In the genomic region with DNA sequence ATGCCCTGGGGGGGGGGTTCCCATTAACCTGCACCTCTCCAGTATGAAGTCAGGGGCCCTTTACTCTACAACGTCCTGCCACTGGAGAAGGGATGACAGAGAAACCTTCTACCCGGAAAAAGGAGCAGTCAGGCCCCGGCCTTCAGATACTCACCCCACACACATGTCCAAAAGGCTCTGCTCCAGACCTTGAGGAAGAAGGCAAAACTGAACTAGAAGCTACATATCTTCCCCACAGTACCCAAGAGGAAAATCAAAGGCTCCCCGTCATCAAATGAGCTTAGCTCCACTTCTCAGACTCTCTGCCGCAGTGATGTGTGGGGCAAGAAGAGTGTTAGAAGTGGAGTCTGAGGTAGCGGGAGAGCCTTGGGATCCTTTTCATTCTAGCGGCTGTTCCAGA, we compare ENCODE assay signal across 10 mouse cellular contexts. TPM values are rescaled to one million over a fixed set of nuclear protein-coding genes. Genes with fewer than 3 reads are reported as not detected.
DNase-seq lines count a peak whose midpoint lies in the region; ATAC-seq and TF ChIP-seq lines count a peak whose summit lies in the region.
"Had no signal": no experiment of that assay in that cellular context is flagged by ENCODE, and none has a peak within 500 bp of the region (broad histone marks: within the 10 kb centered on the region; RNA-seq: fewer than 3 reads in every experiment).

No protein-coding gene starts in this region.

- peak overlapping the region; percentile 99 for H3K4me2 ChIP-seq in lung, embryonic 14.5 days
- peak overlapping the region; percentile 77; the same call in 1 of the 2 replicates for H3K4me2 ChIP-seq in neural tube, embryonic 14.5 days (ENCODE audit: low read depth, low read length)

- H3K27ac ChIP-seq in lung, embryonic 14.5 days (ENCODE audit: low read depth): no peak overlapping the region
- H3K27ac ChIP-seq in embryonic fibroblast, embryonic 13.5 days (ENCODE audit: insufficient read depth, low read length): no peak overlapping the region
- peak overlapping the region; percentile 82 for H3K27ac ChIP-seq in limb, embryonic 10.5 days
- no peak overlapping the region for H3K27ac ChIP-seq in neural tube, embryonic 14.5 days (ENCODE audit: low read depth, low read length)

- H3K9me3 ChIP-seq in lung, embryonic 14.5 days (ENCODE audit: low read depth, low read length): no peaks in the 10 kb centered on the region
- no peaks in the 10 kb centered on the region for H3K9me3 ChIP-seq in limb, embryonic 10.5 days (replicated peaks)
- no peaks in the 10 kb centered on the region for H3K9me3 ChIP-seq in neural tube, embryonic 14.5 days (ENCODE audit: control insufficient read depth, low read length)

- no peak for TF ChIP-seq CTCF in lung, embryonic 14.5 days (IDR thresholded peaks at IDR 0.05; ENCODE audit: low read depth)
- TF ChIP-seq CTCF in embryonic fibroblast, embryonic 13.5 days (IDR thresholded peaks at IDR 0.05; ENCODE audit: borderline replicate concordance, insufficient read depth, low read length): no peak

- WGBS in lung, embryonic 14.5 days: 32% methylated on average over 7 of the region's 7 CpGs
- 38% methylated on average over 7 of the region's 7 CpGs for WGBS in limb, embryonic 10.5 days
- 44% methylated on average over 7 of the region's 7 CpGs for WGBS in neural tube, embryonic 14.5 days

- H3K9ac ChIP-seq in lung, embryonic 14.5 days: peak overlapping the region; percentile 65
- no peak overlapping the region for H3K9ac ChIP-seq in neural tube, embryonic 14.5 days (replicated peaks; ENCODE audit: low read depth, low read length)

- no peaks in the 10 kb centered on the region for H3K27me3 ChIP-seq in lung, embryonic 14.5 days (ENCODE audit: insufficient read depth, low read length)
- peaks cover 9% of the 10 kb centered on the region for H3K27me3 ChIP-seq in limb, embryonic 10.5 days (ENCODE audit: low read depth, poor library complexity, severe bottlenecking)
- H3K27me3 ChIP-seq in neural tube, embryonic 14.5 days (ENCODE audit: control insufficient read depth, insufficient read depth, low read length): peaks cover 5% of the 10 kb centered on the region; the same call in 1 of the 2 replicates

- no peaks in the 10 kb centered on the region for H3K36me3 ChIP-seq in lung, embryonic 14.5 days (ENCODE audit: insufficient read depth)
- H3K36me3 ChIP-seq in limb, embryonic 10.5 days: no peaks in the 10 kb centered on the region
- no peaks in the 10 kb centered on the region for H3K36me3 ChIP-seq in neural tube, embryonic 14.5 days (ENCODE audit: control insufficient read depth, insufficient read depth, low read length)

- TF ChIP-seq POLR2A in embryonic fibroblast, embryonic 13.5 days (IDR thresholded peaks at IDR 0.05; ENCODE audit: low read depth, low read length): no peak

- H3K4me3 ChIP-seq in lung, embryonic 14.5 days (ENCODE audit: low read depth, low read length): peak overlapping the region; percentile 59
- H3K4me3 ChIP-seq in embryonic fibroblast, embryonic 13.5 days (ENCODE audit: insufficient read depth, low read length): peak overlapping the region; percentile 55
- peak overlapping the region; percentile 65 for H3K4me3 ChIP-seq in limb, embryonic 10.5 days
- no peak overlapping the region for H3K4me3 ChIP-seq in neural tube, embryonic 14.5 days (ENCODE audit: low read depth, low read length)

- DNase-seq in lung, embryonic 14.5 days: no peak
- DNase-seq in lung, postnatal 25 days (ENCODE audit: low spot score): no peak
- DNase-seq in limb, embryonic 10.5 days (ENCODE audit: low spot score): no peak
- no peak for DNase-seq in left cerebral cortex, adult 18-20 months (ENCODE audit: low spot score in 2 of 2)
- no peak for DNase-seq in testis, postnatal 14 days (ENCODE audit: low spot score)
- DNase-seq in layer of hippocampus, postnatal 25 days (ENCODE audit: extremely low spot score in 1 of 2, low spot score in 1 of 2): no peak
- DNase-seq: thymus, adult 18-20 months had no signal

- ATAC-seq in lung, embryonic 14.5 days (ENCODE audit: insufficient read depth): no peak
- ATAC-seq in neural tube, embryonic 14.5 days (ENCODE audit: low read depth): no peak
- ATAC-seq: inflammation-experienced regulatory T-cells, adult 6 months had no signal

- H3K4me1 ChIP-seq in lung, embryonic 14.5 days (ENCODE audit: insufficient read depth): peaks cover 21% of the 10 kb centered on the region; the same call in 1 of the 2 replicates
- no peaks in the 10 kb centered on the region for H3K4me1 ChIP-seq in embryonic fibroblast, embryonic 13.5 days (ENCODE audit: control insufficient read depth, insufficient read depth, low read length)
- H3K4me1 ChIP-seq in limb, embryonic 10.5 days: peaks cover 61% of the 10 kb centered on the region
- H3K4me1 ChIP-seq in neural tube, embryonic 14.5 days (ENCODE audit: control insufficient read depth, insufficient read depth, low read length): peaks cover 7% of the 10 kb centered on the region; the same call in 1 of the 2 replicates

RNA-seq across cellular contexts. Expression of a gene that starts 1.3 kb away (rescaled TPM):
- 29.7 and 32.9 TPM in 2 replicates for polyA plus RNA-seq in lung, embryonic 14.5 days (2014; fragmentation: Nextera tagmentation; extraction: Ambion mirVana)
- polyA plus RNA-seq in embryonic fibroblast, embryonic 13.5 days (2011; ENCODE audit: insufficient read length, low read depth, missing spikeins): 48.6 and 57.3 TPM in 2 replicates
- 26.8 and 28.9 TPM in 2 replicates for polyA plus RNA-seq in limb, embryonic 10.5 days (2016; fragmentation: Nextera tagmentation; extraction: Ambion mirVana)
- polyA plus RNA-seq in neural tube, embryonic 14.5 days (2014; fragmentation: Nextera tagmentation; extraction: Ambion mirVana): 3.6 and 7.1 TPM in 2 replicates
- 1 to 10 TPM; 1.9 to 2.6 TPM for total RNA-seq in left cerebral cortex, adult 18-20 months (2021)
- total RNA-seq in layer of hippocampus, postnatal 25 days (2021): 1 to 10 TPM; 1.0 to 1.5 TPM

RNA-seq across cellular contexts. Expression of a gene that starts 18.7 kb away (rescaled TPM):
- polyA plus RNA-seq in lung, embryonic 14.5 days (2014; fragmentation: Nextera tagmentation; extraction: Ambion mirVana): 0.28 and 1.1 TPM in 2 replicates
- polyA plus RNA-seq in embryonic fibroblast, embryonic 13.5 days (2011; ENCODE audit: insufficient read length, low read depth, missing spikeins): 2.7 and 3.2 TPM in 2 replicates
- polyA plus RNA-seq in limb, embryonic 10.5 days (2016; fragmentation: Nextera tagmentation; extraction: Ambion mirVana): 0.34 and 0.64 TPM in 2 replicates
- 5.2 and 6.0 TPM in 2 replicates for polyA plus RNA-seq in neural tube, embryonic 14.5 days (2014; fragmentation: Nextera tagmentation; extraction: Ambion mirVana)
- 10 to 100 TPM in 1 of 2 experiments, 1 to 10 TPM in 1; 9.5 to 10.5 TPM for total RNA-seq in left cerebral cortex, adult 18-20 months (2021)
- 10 to 100 TPM in 1 of 2 experiments, 1 to 10 TPM in 1; 9.0 to 11.1 TPM for total RNA-seq in layer of hippocampus, postnatal 25 days (2021)
- polyA plus RNA-seq: inflammation-experienced regulatory T-cells, adult 6 months had no signal

RNA-seq across cellular contexts. Expression of a gene that starts 36.3 kb away (rescaled TPM):
- 35.4 and 42.5 TPM in 2 replicates for polyA plus RNA-seq in lung, embryonic 14.5 days (2014; fragmentation: Nextera tagmentation; extraction: Ambion mirVana)
- 91.3 and 112 TPM in 2 replicates for polyA plus RNA-seq in embryonic fibroblast, embryonic 13.5 days (2011; ENCODE audit: insufficient read length, low read depth, missing spikeins)
- polyA plus RNA-seq in limb, embryonic 10.5 days (2016; fragmentation: Nextera tagmentation; extraction: Ambion mirVana): 44.3 and 49.1 TPM in 2 replicates
- 66.3 and 77.2 TPM in 2 replicates for polyA plus RNA-seq in neural tube, embryonic 14.5 days (2014; fragmentation: Nextera tagmentation; extraction: Ambion mirVana)
- total RNA-seq in left cerebral cortex, adult 18-20 months (2021): 100 to 1,000 TPM; 724 to 773 TPM
- 100 to 1,000 TPM; 759 to 832 TPM for total RNA-seq in layer of hippocampus, postnatal 25 days (2021)

RNA-seq across cellular contexts. Expression of a gene that starts 49.5 kb away (rescaled TPM):
- polyA plus RNA-seq in lung, embryonic 14.5 days (2014; fragmentation: Nextera tagmentation; extraction: Ambion mirVana): 0.57 and 0.67 TPM in 2 replicates
- polyA plus RNA-seq in embryonic fibroblast, embryonic 13.5 days (2011; ENCODE audit: insufficient read length, low read depth, missing spikeins): 9.6 and 14.3 TPM in 2 replicates
- polyA plus RNA-seq in limb, embryonic 10.5 days (2016; fragmentation: Nextera tagmentation; extraction: Ambion mirVana): 0.38 and 0.62 TPM in 2 replicates
- 4.7 and 7.3 TPM in 2 replicates for polyA plus RNA-seq in neural tube, embryonic 14.5 days (2014; fragmentation: Nextera tagmentation; extraction: Ambion mirVana)
- 10 to 100 TPM; 24.4 to 30.7 TPM for total RNA-seq in left cerebral cortex, adult 18-20 months (2021)
- total RNA-seq in layer of hippocampus, postnatal 25 days (2021): 1 to 10 TPM; 8.3 to 9.4 TPM

RNA-seq across cellular contexts. Expression of a gene that starts 51.2 kb away (rescaled TPM):
- 0.11 TPM in 1 of 2 replicates, not detected in the other for polyA plus RNA-seq in lung, embryonic 14.5 days (2014; fragmentation: Nextera tagmentation; extraction: Ambion mirVana)
- 1.9 and 5.8 TPM in 2 replicates for polyA plus RNA-seq in embryonic fibroblast, embryonic 13.5 days (2011; ENCODE audit: insufficient read length, low read depth, missing spikeins)
- polyA plus RNA-seq in limb, embryonic 10.5 days (2016; fragmentation: Nextera tagmentation; extraction: Ambion mirVana): 0.62 and 0.99 TPM in 2 replicates
- polyA plus RNA-seq in neural tube, embryonic 14.5 days (2014; fragmentation: Nextera tagmentation; extraction: Ambion mirVana): 0.19 TPM in 1 of 2 replicates, not detected in the other
- total RNA-seq in left cerebral cortex, adult 18-20 months (2021): 1 to 10 TPM in 1 of 2 experiments, under 1 TPM in 1; 0.63 to 1.1 TPM
- total RNA-seq in layer of hippocampus, postnatal 25 days (2021): under 1 TPM; 0.31 to 0.37 TPM
